Mouse (Mus musculus) mature B cell (primary cell): ENCODE data around the gene Tmem50a.
"Not testable (repeated sequence)": the region's sequence is repeated elsewhere in the genome, so short reads cannot be mapped to it uniquely, and the experiment has no call there.

ENCODE experiments used
- in situ Hi-C: fragments of 300-500 bp; cut with MboI; formaldehyde crosslinking; loops from 2 replicates; pipeline ENCODE4 v1.14.3; 2019

Gene Tmem50a

GRCm38 (mm10) chr4:134923258-134924018, 8.6 kb upstream of the Tmem50a start, which contains the start of gene Rsrp1:
Gene Rsrp1 (plus strand): TSS chr4:134923592.
- in situ Hi-C loops: no loop called here

GRCm38 (mm10) chr4:134922925-134923244, 8.1 kb upstream of the Tmem50a start:
- in situ Hi-C loops: no loop called here

- in situ Hi-C loops: no loop called here
Measured at GRCm38 (mm10) chr4:134922111-134922924, 7.5 kb upstream of the Tmem50a start.

GRCm38 (mm10) chr4:134921703-134922102, 6.9 kb upstream of the Tmem50a start:
- in situ Hi-C loops: no loop called here

- in situ Hi-C loops: no loop called here
Measured at GRCm38 (mm10) chr4:134920631-134921030, 5.8 kb upstream of the Tmem50a start.

GRCm38 (mm10) chr4:134919733-134920540, 5.1 kb upstream of the Tmem50a start:
- in situ Hi-C loops: no loop called here

GRCm38 (mm10) chr4:134918381-134918780, 3.6 kb upstream of the Tmem50a start:
- in situ Hi-C loops: no loop called here

GRCm38 (mm10) chr4:134917194-134917593, 2.4 kb upstream of the Tmem50a start:
- in situ Hi-C loops: no loop called here

GRCm38 (mm10) chr4:134915223-134916050, 613 bp upstream of the Tmem50a start:
- in situ Hi-C loops: no loop called here

GRCm38 (mm10) chr4:134914122-134914863, 531 bp downstream of the Tmem50a start:
- in situ Hi-C loops: no loop called here

- in situ Hi-C loops: no loop called here
Measured at GRCm38 (mm10) chr4:134913413-134913812, 1.4 kb downstream of the Tmem50a start.

- in situ Hi-C loops: not testable (repeated sequence)
Measured at GRCm38 (mm10) chr4:134911406-134911805, 3.4 kb downstream of the Tmem50a start.

GRCm38 (mm10) chr4:134903046-134903445, 11.8 kb downstream of the Tmem50a start:
- in situ Hi-C loops: no loop called here

- in situ Hi-C loops: no loop called here
Measured at GRCm38 (mm10) chr4:134901126-134901525, 13.7 kb downstream of the Tmem50a start.

GRCm38 (mm10) chr4:134897256-134897655, 17.6 kb downstream of the Tmem50a start:
- in situ Hi-C loops: no loop called here

- in situ Hi-C loops: no loop called here
Measured at GRCm38 (mm10) chr4:134892096-134892495, 22.7 kb downstream of the Tmem50a start.

- in situ Hi-C loops: no loop called here
Measured at GRCm38 (mm10) chr4:134884364-134884763, 30.5 kb downstream of the Tmem50a start.

- in situ Hi-C loops: no loop called here
Measured at GRCm38 (mm10) chr4:134883808-134884207, 31.0 kb downstream of the Tmem50a start.

- in situ Hi-C loops: no loop called here
Measured at GRCm38 (mm10) chr4:134883266-134883665, 31.6 kb downstream of the Tmem50a start.

GRCm38 (mm10) chr4:134880041-134880440, 34.8 kb downstream of the Tmem50a start:
- in situ Hi-C loops: no loop called here
